Mouse (Mus musculus) cerebellum, postnatal 36 days (tissue): ENCODE measurements around the gene Tom1l2.

Source experiments
- DNase-seq, 2 experiments: peaks; one replicate each; pipeline ENCODE4 v3.0.0; 2021 to 2022; ENCODE audit warnings: mixed read lengths in 2 of 2

The Tom1l2 gene

GRCm38 (mm10) chr11:60198651-60199050 is 154.1 kb downstream of the Tom1l2 start:
- no peak for DNase-seq

- no peak for DNase-seq
Measured at GRCm38 (mm10) chr11:60197998-60198619, 154.6 kb downstream of the Tom1l2 start.

- no peak for DNase-seq
Measured at GRCm38 (mm10) chr11:60196344-60196743, 156.4 kb downstream of the Tom1l2 start.

GRCm38 (mm10) chr11:60195108-60195507 is 157.6 kb downstream of the Tom1l2 start:
- no peak for DNase-seq

GRCm38 (mm10) chr11:60193556-60193955 is 159.1 kb downstream of the Tom1l2 start:
- DNase-seq, result peak in 1 of 2 experiments; percentile 45

GRCm38 (mm10) chr11:60192534-60192933 is 160.2 kb downstream of the Tom1l2 start:
- DNase-seq, result no peak

GRCm38 (mm10) chr11:60190055-60190641 is 162.6 kb downstream of the Tom1l2 start:
- DNase-seq, result no peak

- DNase-seq, result no peak
Measured at GRCm38 (mm10) chr11:60189501-60190040, 163.1 kb downstream of the Tom1l2 start.

- DNase-seq, result no peak
Measured at GRCm38 (mm10) chr11:60188275-60188853, 164.3 kb downstream of the Tom1l2 start.

GRCm38 (mm10) chr11:60187070-60187469 is 165.6 kb downstream of the Tom1l2 start:
- no peak for DNase-seq

- DNase-seq, result peak in 1 of 2 experiments; percentile 61
Measured at GRCm38 (mm10) chr11:60185396-60186231, 167.1 kb downstream of the Tom1l2 start.

GRCm38 (mm10) chr11:60184346-60185325 is 168.1 kb downstream of the Tom1l2 start:
- DNase-seq, result no peak

- DNase-seq, result no peak
Measured at GRCm38 (mm10) chr11:60182741-60183140, 170.0 kb downstream of the Tom1l2 start.

- DNase-seq, result no peak
Measured at GRCm38 (mm10) chr11:60182116-60182670, 170.5 kb downstream of the Tom1l2 start.

GRCm38 (mm10) chr11:60178506-60178905 is 174.2 kb downstream of the Tom1l2 start:
- DNase-seq, result peak; percentile 46 to 56

GRCm38 (mm10) chr11:60178005-60178404 is 174.7 kb downstream of the Tom1l2 start:
- DNase-seq, result no peak

GRCm38 (mm10) chr11:60176975-60177657 is 175.6 kb downstream of the Tom1l2 start:
- peak; percentile 48 to 54 for DNase-seq
